Mouse (Mus musculus) heart, postnatal 0 days (tissue): ENCODE results near the gene Dnajb11.

Source experiments
- CTCF ChIP-seq: IDR thresholded peaks from 2 replicates; pipeline ENCODE4 v1.5.1; 2016; ENCODE audit warnings: antibody characterized with exemption, control low read depth, low read depth
- EP300 ChIP-seq: IDR thresholded peaks from 2 replicates; pipeline ENCODE4 v1.6.1; 2016; ENCODE audit warnings: antibody characterized with exemption, low read depth

- no peak for TF ChIP-seq CTCF
- no peak for TF ChIP-seq EP300
These were observed 18.3 kb upstream of the Dnajb11 start for GRCm38 (mm10) chr16:22839146-22839857.
